Mouse (Mus musculus): ENCODE measurements around the gene Slc22a5.

- no peak for TF ChIP-seq CTCF (IDR thresholded peaks at IDR 0.05; ENCODE audit: low read depth)
- TF ChIP-seq EP300 (optimal IDR thresholded peaks at IDR 0.05): no peak
Measured at GRCm38 (mm10) chr11:53892716-53893416, 1.4 kb upstream of the Slc22a5 start.
